Mouse (Mus musculus) 416B (cell line): ENCODE data around the gene Ccr5.

ENCODE experiments used
- DNase-seq: peaks from one replicate; pipeline ENCODE4 v3.0.0; 2011; ENCODE audit warnings: low read depth

The Ccr5 gene

DNA sequence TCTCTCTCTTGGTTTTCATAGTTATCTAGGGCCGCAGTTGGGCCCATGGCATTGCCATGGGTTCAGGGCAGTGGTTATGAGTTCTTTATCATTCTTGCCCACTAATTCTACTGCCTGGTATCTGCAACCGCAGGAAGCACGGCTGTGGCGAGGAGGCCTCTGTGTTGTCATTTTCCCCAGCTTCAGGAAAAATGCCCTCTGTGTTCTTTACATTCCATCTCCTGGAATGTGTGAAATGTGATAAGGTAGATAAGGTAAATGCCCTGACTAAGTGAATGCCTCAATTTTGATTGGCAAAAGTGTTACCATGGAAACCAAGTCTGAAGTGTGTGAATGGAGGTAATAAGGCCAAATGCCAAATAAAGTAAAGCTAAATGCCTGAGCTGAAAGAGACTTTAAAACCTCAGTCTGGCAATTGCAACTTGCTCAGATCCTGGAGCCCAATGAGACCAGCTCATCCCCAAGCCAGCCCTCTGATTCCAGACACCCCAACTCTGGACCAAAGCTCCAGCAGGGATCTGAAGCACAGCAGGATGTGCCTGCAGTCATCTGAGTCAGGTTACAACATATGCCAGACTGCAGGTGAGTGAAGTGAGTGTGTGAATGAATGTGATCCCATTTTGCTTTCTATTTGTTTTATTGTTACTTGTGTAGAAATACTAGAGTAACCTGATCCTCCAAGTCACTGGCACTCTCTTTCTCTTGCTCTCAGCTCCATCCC lies 16.9 kb downstream of the Ccr5 start:
- peak; percentile 83 for DNase-seq

DNA sequence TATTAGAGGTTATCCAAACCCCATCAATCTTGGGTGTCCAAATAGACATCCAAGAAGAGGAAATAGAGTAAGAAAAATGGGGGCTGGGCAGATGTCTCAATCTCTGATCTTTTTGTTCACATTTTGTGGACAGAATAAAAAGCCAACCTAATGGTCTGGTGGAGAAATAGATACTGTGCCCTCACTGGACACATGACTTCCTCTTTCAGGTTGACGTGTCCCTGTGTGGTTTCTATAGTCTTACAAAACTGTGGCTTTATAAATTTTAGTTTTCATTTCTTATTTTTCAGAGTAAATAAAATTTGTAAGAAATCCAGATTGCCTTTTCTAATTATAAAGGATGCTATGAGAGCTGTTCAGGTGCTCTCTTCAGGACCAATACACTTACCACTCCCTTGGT lies 22.3 kb downstream of the Ccr5 start:
- DNase-seq = peak; percentile 91

DNA sequence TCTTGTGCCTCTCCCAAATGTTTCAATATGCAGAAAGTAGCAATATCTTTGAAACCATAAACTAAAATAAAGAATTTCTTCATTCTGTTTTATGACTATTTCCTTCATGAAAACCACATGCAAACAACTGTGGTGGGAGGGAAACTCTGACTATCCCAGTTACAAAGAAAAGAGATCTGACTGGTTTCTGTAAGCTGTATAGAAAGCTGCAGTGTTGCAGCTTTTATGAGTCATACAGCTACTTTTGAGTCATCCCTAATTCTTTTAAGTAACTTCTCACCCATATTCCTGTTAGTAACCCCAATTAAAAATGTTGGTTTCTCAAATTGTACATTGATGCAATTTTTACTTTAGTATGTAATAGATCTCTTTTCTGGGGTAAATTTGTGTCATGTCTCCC lies 25.0 kb downstream of the Ccr5 start:
- DNase-seq = peak; percentile 92
